In genomic region chr12:104013620-104014019, GRCm38 (mm10) we compare ENCODE assay signal across 21 mouse cellular contexts. TPM values are rescaled to one million over a fixed set of nuclear protein-coding genes. Genes with fewer than 3 reads are reported as not detected.
"Had no signal": no experiment of that assay in that cellular context is flagged by ENCODE, and none has a peak within 500 bp of the region (broad histone marks: within the 10 kb centered on the region; RNA-seq: fewer than 3 reads in every experiment).

TSS of gene Serpina9 (minus strand) at chr12:104013755.

- H3K27ac ChIP-seq: liver, embryonic 13.5 days; liver, embryonic 15.5 days; lung, embryonic 15.5 days; macrophage; midbrain, embryonic 13.5 days; midbrain, embryonic 15.5 days; neural tube, embryonic 12.5 days; stomach, embryonic 15.5 days had no signal

- H3K4me1 ChIP-seq: liver, embryonic 13.5 days; liver, embryonic 15.5 days; lung, embryonic 15.5 days; megakaryocyte, embryonic 14.5 days; midbrain, embryonic 13.5 days; midbrain, embryonic 15.5 days; neural tube, embryonic 12.5 days; stomach, embryonic 15.5 days had no signal

- ATAC-seq: liver, postnatal 0 days; lung, postnatal 0 days; midbrain, embryonic 13.5 days; midbrain, embryonic 15.5 days had no signal

- H3K27me3 ChIP-seq: liver, embryonic 13.5 days; liver, embryonic 15.5 days; lung, embryonic 15.5 days; midbrain, embryonic 13.5 days; midbrain, embryonic 15.5 days; neural tube, embryonic 12.5 days; stomach, embryonic 15.5 days had no signal

- DNase-seq: liver, embryonic 13.5 days; liver, postnatal 0 days; lung, adult 2 months; lung, postnatal 14 days; lung, postnatal 36 days; thymus, adult 18-20 months; thymus, postnatal 14 days; thymus, postnatal 4 days had no signal

- H3K4me3 ChIP-seq: liver, embryonic 13.5 days; liver, embryonic 15.5 days; lung, embryonic 15.5 days; megakaryocyte, embryonic 14.5 days; midbrain, embryonic 13.5 days; midbrain, embryonic 15.5 days; neural tube, embryonic 12.5 days; stomach, embryonic 15.5 days had no signal

RNA-seq across cellular contexts. Expression of gene Serpina9, which starts in this region (rescaled TPM):
- polyA plus RNA-seq: liver, embryonic 13.5 days; liver, embryonic 15.5 days; macrophage; midbrain, embryonic 11.5 days; midbrain, embryonic 13.5 days; midbrain, embryonic 15.5 days; neural tube, embryonic 12.5 days; neural tube, embryonic 14.5 days; spleen, adult 2 months; stomach, embryonic 15.5 days; urinary bladder, adult 2 months had no signal
